Mouse (Mus musculus): ENCODE measurements around the gene Thegl. TPM values are rescaled to one million over a fixed set of nuclear protein-coding genes. Genes with fewer than 3 reads are reported as not detected.
A peak's percentile ranks its signal among the peaks of the same experiment; 100 is the strongest.
"Not testable (repeated sequence)": the region's sequence is repeated elsewhere in the genome, so short reads cannot be mapped to it uniquely, and the experiment has no call there.

The Thegl gene
- not detected for total RNA-seq (2022)

DNA sequence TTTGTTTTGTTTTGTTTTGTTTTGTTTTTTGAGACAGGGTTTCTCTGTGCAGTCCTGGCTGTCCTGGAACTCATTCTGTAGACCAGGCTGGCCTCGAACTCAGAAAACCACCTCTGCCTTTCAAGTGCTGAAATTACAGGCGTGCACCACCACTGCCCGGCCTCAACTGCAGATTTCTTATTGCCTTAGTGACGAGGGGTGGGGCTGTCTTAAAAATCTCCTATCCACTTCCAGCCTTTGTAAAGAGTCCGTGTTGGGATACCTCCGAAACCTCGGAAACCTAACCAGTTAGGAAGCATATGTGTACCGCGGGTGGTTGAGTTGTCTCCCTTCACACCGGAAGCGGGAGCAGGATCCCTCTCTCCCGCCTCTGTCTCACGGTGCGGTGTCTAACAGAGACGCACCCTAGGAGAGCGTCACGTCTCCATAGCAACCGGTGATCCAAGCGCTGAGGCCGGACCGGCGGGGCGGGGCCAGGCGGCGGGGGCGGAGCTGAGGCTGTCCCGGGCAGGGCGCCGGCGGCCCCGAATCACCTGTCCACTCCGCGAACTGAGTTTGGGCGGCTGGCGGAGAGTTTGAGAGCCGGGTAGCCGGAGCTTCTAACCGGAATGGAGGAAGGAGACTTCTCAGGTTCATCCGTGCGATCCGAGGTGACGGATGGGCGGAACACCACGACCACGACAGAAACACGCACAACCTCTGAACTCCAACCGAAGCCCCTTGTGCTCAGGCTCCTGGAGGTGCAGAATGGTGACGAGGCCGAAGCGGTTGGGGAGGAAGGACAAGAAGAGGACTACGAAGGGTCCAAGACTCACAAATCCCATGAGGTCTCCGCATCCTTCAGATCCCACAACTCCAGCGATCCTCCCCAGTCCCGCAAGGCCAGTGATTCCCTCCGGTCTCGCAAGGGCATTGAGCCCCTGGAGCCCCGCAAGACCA, at the start of gene Thegl:
TSS of gene Thegl (plus strand) at position 480 of the 939 bp plus-strand sequence.
- peak; percentile 68 to 75 for DNase-seq (ENCODE audit: low spot score in 2 of 2)

DNA sequence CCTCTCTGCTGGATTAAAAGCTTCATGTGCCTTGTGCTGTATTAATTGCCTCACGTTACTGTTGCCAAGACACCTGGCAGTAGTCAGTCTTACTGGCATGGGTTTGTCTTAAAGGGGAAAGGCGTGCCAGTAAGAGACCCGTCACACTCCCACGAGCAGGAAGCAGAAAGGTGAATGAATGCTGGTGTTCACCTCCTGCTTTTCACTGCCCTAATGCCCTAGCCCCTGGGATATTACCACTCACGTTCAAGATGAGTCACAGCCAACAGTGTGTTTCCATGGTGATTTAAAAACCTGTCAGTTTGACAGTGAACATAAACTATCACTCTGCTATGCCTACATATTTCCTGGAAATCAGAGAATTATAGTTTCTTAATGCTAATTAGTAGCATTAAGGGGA, 46.6 kb upstream of the Thegl start:
- no peak for DNase-seq (ENCODE audit: low spot score in 2 of 2)

DNA sequence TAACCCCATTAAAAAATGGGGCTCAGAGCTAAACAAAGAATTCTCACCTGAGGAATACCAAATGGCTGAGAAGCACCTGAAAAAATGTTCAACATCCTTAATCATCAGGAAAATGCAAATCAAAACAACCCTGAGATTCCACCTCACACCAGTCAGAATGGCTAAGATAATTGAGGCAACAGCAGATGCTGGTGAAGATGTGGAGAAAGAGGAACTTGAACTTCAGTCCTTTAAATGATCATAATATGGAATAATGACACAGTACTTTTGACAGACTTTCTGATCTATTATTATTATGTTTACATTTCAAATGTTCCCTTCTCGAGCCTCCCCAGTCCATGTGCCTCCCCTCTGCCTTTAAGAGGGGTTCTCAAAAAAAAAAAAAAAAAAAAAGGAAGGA, 44.7 kb upstream of the Thegl start:
- not testable (repeated sequence) for DNase-seq (ENCODE audit: low spot score in 2 of 2)

DNA sequence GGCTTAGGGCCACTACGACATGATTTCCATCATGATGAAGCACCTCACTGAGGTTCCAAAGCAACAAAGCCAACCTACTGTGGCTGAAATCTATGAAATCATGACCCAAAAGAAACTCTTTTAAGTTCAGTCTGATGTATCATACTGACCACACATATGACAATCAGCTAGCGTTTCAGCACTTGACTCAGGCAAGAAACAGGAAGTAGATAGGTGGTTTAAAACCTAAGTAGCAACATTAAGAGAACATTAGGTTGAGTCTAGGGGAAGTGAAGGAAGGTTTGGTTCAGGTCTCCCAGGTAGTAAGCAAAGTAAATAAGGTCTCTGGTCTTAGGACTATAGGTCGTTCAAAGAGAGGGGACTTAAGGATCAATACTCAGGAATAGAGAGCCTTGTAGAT, 42.3 kb upstream of the Thegl start:
- DNase-seq (ENCODE audit: low spot score in 2 of 2): no peak

DNA sequence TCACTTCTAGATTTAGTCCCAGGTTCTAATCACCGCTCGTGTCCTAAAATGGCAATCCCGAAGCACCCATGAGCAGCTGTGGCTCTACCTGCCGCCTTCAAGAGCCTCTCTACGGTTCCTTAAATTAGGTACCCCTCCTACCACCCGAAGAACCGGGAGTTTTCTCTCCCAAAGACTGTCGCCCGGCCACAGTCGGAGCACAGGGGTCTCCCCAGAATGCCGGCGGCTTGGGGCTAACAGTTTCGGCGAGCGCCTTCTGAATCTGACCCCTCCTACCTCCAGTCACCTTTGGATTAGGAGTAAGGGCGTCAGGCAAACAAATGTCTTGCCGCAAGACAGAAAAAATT, 41.6 kb upstream of the Thegl start:
- no peak for DNase-seq (ENCODE audit: low spot score in 2 of 2)

DNA sequence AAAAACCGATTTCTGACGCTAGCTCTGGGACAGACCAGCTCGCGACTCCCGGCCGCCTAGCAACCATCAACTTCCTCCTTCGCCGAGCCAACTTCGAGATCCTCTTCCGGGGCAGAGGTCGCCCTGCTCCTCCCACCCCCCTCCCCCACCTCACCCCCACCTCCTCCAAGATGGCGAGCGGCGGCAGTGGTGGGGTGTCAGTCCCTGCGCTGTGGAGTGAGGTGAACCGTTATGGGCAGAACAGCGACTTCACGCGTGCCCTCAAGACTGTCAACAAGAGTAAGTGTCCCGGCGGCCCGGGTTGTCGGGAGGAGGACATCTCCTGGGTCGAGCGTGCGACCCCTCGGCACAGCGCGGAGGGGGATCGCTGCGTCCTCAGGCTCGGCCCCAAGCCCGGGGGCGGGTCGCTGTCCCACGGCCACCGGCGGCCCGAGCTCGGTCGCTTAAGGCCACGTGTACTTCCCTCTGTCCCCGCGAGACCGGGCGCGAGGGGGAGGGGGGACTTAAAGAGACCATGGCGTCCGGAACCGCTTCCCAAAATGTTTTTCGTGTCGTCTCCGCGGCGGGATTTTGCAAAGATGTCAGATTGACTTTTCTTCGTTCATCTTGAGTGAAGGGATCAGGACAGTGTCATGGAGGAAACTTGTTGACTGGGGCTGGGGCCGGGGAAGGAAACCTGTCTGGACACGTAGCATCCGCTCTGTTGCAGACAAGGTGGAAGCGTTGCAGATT, 41.1 kb upstream of the Thegl start, which contains the start of gene Srp72:
TSS of gene Srp72 (plus strand) at position 130 of the 732 bp plus-strand sequence.
- peak; percentile 74 to 76 for DNase-seq (ENCODE audit: low spot score in 2 of 2)

DNA sequence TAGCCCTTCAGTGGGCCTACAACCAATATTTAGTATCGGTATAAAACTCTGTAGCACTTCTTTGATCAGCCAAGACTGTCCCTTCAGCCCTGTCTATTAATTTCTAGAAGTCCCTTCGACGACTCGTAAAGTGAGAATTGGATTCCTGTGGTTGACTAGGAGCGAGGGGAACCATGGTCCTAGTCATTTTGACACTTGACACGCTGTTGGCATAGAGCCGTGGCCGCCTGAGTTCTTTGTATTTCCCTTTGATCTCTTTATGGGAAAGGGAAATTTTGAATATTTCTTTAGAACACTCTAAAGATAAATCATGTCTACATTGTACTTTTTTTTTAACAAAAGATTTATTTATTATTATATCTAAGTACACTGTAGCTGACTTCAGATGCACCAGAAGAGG, 40.1 kb upstream of the Thegl start:
- no peak for DNase-seq (ENCODE audit: low spot score in 2 of 2)

DNA sequence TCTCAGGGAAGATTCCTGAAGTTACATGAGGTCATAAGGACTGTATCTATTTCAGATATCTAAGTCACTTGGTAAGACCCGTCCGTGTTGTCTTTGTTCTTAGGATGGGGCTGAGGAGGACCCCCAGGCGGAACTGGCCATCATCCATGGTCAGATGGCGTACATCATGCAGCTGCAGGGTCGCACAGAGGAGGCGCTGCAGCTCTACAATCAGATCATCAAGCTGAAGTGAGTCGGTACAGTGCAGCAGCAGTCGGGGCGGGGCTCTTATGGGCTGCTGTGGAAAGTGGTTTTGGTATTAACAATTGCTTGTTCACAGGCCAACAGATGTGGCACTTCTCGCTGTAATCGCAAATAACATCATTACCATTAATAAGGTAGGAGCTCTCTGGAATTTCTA, 31.8 kb upstream of the Thegl start:
- no peak for DNase-seq (ENCODE audit: low spot score in 2 of 2)

DNA sequence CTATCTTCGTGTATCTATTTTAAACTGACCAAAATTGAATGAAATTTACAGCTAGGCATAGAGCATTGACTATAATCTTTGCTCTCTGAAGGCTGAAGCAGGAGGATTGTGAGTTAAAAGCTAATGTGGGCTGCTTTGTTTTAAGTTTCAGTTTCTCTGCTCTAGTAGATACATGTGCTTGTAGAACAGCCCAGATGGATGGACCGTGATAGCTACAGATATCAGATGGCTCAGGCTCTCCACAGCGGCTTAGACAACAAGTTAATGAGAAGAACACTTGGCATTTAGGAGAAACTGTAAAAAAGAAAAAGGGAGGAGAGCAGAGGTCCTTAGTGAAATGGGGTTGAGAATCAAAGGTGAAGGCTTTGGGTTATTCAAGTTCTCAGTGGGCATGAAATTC, 25.0 kb upstream of the Thegl start:
- no peak for DNase-seq (ENCODE audit: low spot score in 2 of 2)

DNA sequence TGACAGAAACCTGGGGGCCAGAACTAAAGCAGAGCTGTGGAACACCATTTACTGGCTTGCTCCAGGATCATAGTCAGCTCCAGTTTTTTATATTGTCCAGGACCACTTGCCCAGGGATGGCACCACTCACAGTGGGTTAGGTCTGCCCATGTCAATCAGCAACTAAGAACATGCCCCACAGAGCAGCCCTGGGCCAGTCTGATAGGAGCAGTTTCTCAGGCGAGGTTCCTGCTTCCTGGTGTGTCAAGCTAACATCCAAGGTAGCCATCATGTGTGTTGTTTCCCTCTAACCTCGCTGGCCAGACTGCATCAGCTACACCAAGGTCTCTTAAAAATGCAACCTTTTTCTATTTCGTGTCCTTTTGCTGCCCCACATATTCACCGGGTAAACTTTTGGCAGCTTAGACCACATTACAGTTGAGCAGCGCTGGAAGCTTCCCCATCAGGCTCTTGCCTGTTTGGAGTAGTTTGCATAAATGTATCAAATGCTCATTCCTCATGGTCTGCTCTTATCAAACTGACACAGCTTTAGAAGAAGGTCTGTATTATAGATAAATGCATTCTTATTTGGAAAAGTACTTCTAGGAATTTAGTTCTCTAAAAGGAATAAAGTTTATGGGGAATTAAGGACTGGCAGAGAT, 22.5 kb upstream of the Thegl start:
- no peak for DNase-seq (ENCODE audit: low spot score in 2 of 2)

DNA sequence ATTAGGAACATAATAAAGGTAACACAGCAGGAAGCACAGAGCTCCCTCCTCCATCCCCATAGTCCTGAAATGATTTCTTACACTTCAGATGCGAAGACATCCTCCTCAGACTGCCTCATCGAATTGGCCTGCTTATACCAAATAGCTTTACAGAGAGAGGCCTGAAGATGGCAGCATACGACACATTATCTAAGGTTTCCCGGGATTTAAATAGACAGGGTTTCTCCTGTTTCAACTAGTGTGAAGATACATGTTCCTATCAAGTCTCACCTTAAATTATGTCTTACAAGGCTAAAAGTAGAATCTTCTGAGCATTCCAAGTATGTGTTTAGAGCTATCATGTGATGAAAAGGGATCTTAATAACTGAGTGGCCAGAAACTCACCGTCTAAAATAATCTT, 17.4 kb upstream of the Thegl start:
- no peak for DNase-seq (ENCODE audit: low spot score in 2 of 2)

DNA sequence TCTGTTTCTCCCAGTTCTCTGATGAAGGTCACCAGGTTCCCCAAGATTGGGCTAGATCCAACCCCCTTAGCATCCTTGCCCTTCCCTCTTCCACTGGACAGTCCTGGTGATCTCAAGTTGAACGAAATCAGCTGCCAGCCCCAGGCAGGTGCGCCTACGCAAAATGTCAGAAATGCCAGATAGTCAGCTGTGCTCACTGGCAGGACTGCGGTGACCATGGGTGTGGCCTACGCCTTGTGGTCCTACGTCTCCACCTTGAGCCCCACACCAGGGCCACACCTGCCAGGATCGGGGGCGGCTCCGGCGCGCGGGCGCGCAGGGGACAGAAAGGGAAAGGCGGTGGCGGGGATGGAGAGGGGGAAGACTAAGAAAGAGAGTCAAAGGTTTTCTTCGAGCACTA, 14.6 kb upstream of the Thegl start:
- no peak for DNase-seq (ENCODE audit: low spot score in 2 of 2)

DNA sequence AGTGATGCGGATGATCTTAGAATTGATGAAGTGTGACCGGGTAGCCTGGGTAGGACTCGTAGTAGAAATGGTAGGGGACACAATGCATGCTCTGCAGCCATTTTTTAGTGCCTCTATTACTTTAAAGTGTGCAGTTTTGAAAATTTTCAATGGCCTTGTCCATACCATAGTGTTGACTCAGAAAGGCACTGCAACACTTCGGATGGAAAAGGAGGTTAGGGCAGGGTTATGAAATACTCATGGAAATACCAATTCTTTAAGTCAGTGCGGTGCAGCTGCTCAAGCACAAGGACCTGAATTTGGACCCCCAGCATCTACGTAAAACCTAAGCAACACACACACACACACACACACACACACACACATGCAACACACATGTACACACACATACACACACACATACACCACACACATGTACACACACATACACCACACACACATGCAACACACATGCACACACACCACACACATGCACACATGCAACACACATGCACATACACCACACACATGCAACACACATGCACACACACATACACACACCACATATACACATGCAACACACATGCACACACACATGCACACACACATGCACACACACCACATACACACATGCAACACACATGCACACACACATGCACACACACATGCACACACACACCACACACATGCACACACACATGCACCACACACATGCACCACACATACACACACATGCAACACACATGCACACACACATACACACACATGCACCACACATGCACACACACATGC, 11.6 kb upstream of the Thegl start, which contains the start of gene Arl9:
TSS of gene Arl9 (plus strand) at position 5 of the 771 bp plus-strand sequence.
- no peak for DNase-seq (ENCODE audit: low spot score in 2 of 2)

DNA sequence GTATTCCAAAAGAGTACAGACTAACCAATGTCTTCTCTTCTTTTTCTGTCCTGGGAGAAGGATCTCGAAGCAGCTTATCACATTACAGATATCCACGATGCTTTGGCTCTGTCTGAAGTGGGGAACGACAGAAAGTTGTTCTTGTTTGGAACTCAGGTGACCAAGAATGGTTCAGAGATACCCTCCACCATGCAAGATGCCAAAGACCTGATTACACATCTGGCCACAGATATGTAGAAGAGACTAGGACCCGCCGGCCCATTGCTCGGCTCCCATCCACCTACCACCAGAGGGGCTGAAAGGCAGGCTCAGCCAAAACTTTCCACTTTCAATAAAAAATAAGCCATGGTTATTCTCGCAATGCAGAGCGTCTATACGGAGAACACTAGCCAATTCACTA, 5.5 kb upstream of the Thegl start:
- DNase-seq (ENCODE audit: low spot score in 2 of 2): no peak

DNA sequence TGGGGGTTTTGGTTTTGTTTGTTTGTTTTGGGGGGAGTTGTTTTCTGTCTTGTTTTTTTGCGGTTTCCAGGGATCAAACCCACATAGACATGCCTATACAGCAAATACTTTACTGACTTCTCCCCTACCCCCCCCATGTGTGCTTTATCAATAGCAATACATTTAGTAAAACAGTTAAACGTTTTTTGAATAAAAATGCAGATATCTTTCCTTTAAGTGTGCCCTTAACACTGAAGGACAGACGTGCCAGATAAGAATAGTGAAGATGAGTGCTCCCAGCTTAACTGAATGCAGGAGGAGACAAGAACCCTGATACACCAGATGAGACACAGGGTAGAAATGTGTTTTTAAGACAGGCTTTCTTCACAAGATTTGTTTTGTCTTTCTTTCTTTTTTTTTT, 4.7 kb upstream of the Thegl start:
- no peak for DNase-seq (ENCODE audit: low spot score in 2 of 2)

DNA sequence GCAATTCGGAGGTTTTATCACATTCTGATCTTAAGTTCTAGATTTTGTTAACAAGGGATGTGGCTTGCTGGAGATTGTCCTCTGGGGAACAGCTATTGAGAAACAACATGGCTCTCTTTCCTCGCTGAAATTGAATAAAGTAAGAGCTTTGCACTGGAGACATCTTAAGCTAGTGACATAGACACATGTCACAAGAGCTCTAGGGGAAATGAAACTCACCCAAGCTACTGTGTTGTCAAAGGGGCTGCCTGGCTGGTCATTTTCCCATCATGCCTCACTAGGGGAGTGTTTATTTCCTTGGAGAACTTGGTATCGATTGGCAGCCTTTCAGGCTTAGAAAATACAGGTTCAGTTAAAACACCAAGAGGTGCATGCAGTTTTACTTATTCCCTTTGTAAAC, 2.7 kb upstream of the Thegl start:
- no peak for DNase-seq (ENCODE audit: low spot score in 2 of 2)

DNA sequence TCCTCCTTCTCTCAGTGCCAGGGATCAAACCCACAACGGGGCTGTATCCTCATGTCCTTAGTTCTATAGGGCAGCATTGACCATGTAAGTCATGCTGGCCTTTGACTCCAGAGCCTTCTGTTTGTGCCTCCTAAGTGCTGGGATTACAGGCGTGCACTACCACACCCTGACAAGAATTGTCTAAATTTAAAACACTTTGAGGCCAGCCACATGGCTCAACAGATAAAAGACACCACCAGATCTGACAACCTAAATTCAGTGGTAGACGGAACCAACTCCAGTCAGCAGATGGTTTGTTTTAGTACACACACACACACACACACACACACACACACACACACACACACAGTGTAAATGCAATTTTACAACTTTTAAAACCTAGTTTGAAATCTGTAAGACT, 12.2 kb downstream of the Thegl start:
- DNase-seq (ENCODE audit: low spot score in 2 of 2): no peak

DNA sequence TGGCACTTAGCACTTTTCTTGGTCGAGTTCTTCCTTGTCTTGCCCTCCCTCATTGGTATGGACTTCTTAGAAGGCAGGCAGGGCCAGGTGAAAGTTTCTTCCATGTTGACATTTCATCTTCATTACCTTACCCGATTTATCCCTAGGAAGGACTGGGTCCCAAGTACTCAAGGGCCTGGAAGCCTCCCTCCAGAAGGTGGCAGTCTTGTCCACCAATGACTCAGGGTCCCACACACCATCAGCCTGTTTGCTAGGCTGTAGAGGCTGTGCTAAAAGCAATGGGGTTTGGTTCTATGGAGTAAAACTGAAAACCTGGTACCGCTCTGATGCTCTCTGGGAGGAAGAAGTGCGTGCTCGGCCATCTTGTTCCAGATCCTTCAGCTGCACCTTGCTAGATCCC, 13.9 kb downstream of the Thegl start:
- no peak for DNase-seq (ENCODE audit: low spot score in 2 of 2)

DNA sequence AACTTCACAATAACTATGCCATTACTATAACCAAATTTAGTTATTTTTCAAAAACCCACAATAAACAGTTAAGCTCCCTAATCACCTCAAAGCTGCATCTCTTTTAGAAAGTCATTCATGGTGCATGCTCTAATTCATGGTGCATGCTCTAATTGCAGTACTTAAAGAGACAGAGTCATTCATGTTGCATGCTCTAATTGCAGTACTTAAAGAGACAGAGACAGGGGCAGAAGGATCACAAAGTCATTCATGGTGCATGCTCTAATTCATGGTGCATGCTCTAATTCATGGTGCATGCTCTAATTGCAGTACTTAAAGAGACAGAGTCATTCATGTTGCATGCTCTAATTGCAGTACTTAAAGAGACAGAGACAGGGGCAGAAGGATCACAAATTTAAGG, 19.3 kb downstream of the Thegl start:
- DNase-seq (ENCODE audit: low spot score in 2 of 2): not testable (repeated sequence)

DNA sequence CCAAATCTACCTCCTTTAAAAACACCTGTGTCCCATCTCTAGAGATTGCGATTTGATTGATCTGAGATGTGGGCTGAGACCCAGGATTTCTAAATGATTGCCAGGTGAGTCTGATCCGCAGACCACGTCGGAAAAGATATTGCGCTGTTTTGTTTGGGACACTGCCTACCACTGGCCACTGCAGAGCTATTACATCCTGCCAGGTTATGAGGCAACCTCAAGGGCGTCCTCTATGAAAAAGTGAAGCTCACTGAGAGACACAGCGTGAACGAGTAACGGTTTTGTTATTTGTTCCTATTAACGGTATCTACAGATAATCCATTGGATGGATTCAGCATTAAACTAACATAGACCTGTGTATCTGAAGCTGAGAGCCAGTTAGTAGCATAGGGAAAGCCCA, 22.6 kb downstream of the Thegl start:
- no peak for DNase-seq (ENCODE audit: low spot score in 2 of 2)

DNA sequence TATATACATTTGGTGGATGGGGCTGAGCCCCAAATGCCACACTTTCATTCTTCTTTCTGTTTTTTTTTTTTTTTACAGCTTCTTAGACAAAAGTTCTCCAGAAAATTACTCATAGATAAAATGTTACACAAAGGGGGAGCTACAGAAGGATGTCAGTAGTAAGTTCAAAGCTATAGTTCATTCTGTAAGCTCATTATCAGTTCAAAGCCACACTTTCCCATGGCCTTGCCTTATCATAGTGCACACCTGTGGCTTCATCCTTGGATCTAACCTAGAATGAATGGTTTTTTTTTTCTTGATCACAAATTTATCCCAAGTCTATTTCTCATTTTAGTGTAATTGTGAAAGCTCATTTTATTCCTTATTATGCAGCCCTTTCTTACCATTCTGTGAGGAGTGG, 23.6 kb downstream of the Thegl start:
- no peak for DNase-seq (ENCODE audit: low spot score in 2 of 2)
